Mouse (Mus musculus) lung, adult 2 months (tissue): ENCODE measurements around the gene Mras.
A peak's percentile ranks its signal among the peaks of the same experiment; 100 is the strongest.

Experiments used
- CTCF ChIP-seq: fragments of 200-500 bp; IDR thresholded peaks from 2 replicates; pipeline ENCODE4 v1.5.1; 2011; ENCODE audit warnings: mild to moderate bottlenecking, low read length, control low read depth; ENCODE audit not compliant: insufficient read depth
- POLR2A ChIP-seq: fragments of 200-500 bp; IDR thresholded peaks from 2 replicates; pipeline ENCODE4 v1.6.1; 2011; ENCODE audit warnings: low read depth, mild to moderate bottlenecking, control low read depth, low read length, borderline replicate concordance; ENCODE audit errors: extremely low read depth

GRCm38 (mm10) chr9:99444590-99445178, 7.5 kb upstream of the Mras start:
- TF ChIP-seq CTCF (peak; percentile 42), POLR2A (no peak)
